Mouse (Mus musculus): Measurements from ENCODE around the gene Dmac1. TPM values are rescaled to one million over a fixed set of nuclear protein-coding genes. Genes with fewer than 3 reads are reported as not detected.

Gene Dmac1
- polyA plus RNA-seq (2012; rRNA removed): 29.2 and 31.3 TPM in 2 replicates

DNA sequence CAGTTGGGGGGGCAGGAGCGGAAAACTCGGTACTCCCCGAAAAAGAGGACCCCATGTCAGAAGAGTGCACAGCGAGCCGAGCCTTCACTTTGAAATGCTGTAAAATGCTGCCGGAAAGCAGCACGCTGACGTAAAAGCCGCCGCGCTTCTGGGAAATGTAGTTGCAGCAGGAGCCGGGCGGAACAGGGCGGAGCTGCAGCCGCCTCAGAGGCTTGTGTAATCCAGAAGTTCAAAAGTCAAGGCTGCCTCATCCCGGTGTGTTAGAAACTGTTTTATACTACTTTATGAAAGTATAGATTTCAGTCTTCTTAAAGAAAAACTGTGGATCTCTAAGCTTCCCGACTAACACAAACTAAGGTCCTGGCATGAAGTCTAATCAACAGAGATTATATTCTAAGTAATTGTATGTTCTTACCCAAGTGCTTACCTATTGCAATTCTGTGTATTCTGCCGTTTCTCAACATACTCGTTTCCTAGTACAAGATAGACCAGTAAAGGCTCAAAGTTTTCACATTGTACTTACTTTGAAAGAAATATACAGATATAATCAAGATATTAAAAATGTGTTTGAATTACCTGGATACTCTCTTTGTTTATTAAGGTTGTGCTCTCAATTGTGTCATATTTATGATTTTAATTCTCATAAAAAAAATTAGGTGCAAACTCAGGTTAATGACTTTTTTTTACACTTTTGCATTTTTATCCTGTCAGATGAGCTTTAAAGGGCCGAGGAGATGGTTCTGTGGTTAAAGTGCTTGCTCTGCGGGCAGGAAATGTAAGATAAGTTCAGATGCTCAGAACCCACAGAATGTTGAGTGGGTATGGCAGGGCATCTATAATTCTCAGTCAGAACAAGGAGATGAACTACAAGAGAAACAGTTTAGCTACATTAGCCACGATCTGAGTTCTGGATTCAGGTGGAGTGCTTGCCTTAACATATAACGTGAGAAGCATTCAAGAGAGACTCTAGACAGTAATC lies at the start of gene Dmac1:
Gene Dmac1, minus strand, starts transcription at position 109 of the 979 bp plus-strand sequence.

All from liver, embryonic 14 days (tissue).